Mouse (Mus musculus) heart, embryonic 16.5 days (tissue): ENCODE measurements around the gene Mgat5. TPM values are rescaled to one million over a fixed set of nuclear protein-coding genes. Genes with fewer than 3 reads are reported as not detected.

Experiments
- ATAC-seq: fragments of 200-750 bp; cut with Nextera tagmentation; replicated peaks from 2 replicates; pipeline ENCODE4 v1.8.0; 2017; ENCODE audit warnings: moderate number of reproducible peaks; ENCODE audit not compliant: insufficient read depth, low FRiP score; ENCODE audit errors: extremely low read depth
- H3K27ac ChIP-seq: fragments of 300-500 bp; sonication (generic); 2 replicates; pipeline ENCODE4 v1.5.1; 2014; ENCODE audit warnings: mild to moderate bottlenecking, low read length, control low read depth, moderate library complexity
- H3K27me3 ChIP-seq: fragments of 300-500 bp; sonication (generic); 2 replicates; pipeline ENCODE4 v1.6.1; 2014; ENCODE audit warnings: low read length, mixed read lengths; ENCODE audit not compliant: control insufficient read depth, insufficient read depth
- H3K36me3 ChIP-seq: fragments of 300-500 bp; sonication (generic); 2 replicates; pipeline ENCODE4 v1.6.1; 2014; ENCODE audit not compliant: control insufficient read depth, insufficient read depth
- H3K4me1 ChIP-seq: fragments of 300-500 bp; sonication (generic); 2 replicates; pipeline ENCODE4 v1.6.1; 2014; ENCODE audit warnings: low read length, mixed read lengths; ENCODE audit not compliant: control insufficient read depth, insufficient read depth
- H3K4me2 ChIP-seq: fragments of 300-500 bp; sonication (generic); 2 replicates; pipeline ENCODE4 v1.6.1; 2014; ENCODE audit warnings: low read depth, mild to moderate bottlenecking, control low read depth, low read length
- H3K4me3 ChIP-seq: fragments of 300-500 bp; sonication (generic); 2 replicates; pipeline ENCODE4 v1.5.1; 2014; ENCODE audit warnings: mild to moderate bottlenecking, control low read depth, low read length
- H3K9ac ChIP-seq: fragments of 300-500 bp; sonication (generic); 2 replicates; pipeline ENCODE4 v1.6.1; 2014; ENCODE audit warnings: low read length, control low read depth
- H3K9me3 ChIP-seq: fragments of 300-500 bp; sonication (generic); replicated peaks from 2 replicates; pipeline ENCODE4 v1.6.1; 2016; ENCODE audit warnings: low read length; ENCODE audit not compliant: control insufficient read depth
- WGBS: fragments of 180-500 bp; shearing (Covaris S2); extraction: QIAGEN DNeasy Blood & Tissue Kit; methylation state at CpG from one replicate; pipeline ENCODE4 v1.1.7; 2014; 5-methylcytosine and 5-hydroxymethylcytosine counted together
- polyA plus RNA-seq: library from polyadenylated mRNA; unstranded; fragments of >200 nt; fragmentation: Nextera tagmentation; extraction: Ambion mirVana; gene quantifications from 2 replicates; pipeline ENCODE4 v1.2.1, GENCODE M21; 2015

The Mgat5 gene
- polyA plus RNA-seq, 1 experiment from 2014 or later, result 5.1 TPM

- 68% methylated on average over 5 of the region's 5 CpGs for WGBS
Observed at GRCm38 (mm10) chr1:127303791-127304190, 99.0 kb downstream of the Mgat5 start.

DNA sequence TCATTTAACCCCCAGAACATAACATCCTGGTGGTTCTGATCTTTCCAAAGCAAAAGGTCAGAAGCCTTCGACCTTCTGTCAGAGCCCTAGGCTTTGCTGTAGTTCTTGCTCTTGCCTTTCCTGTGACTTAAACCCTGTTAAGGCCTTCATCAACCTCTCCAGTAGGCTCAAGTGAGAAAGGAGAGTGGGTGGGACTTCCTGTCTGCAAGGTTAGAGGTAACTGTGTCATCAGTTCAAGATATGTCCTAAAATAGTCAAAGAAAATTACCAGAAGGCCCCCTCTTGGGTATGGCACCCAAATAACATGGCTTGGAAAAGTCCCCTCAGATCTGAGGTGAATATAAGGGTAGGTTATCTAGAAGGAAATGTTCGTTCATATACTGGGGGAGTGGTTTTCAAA, 99.5 kb downstream of the Mgat5 start:
- Histone ChIP-seq H3K4me2 (no peak overlapping the region), H3K4me3 (no peak overlapping the region), H3K36me3 (peaks cover 4% of the 10 kb centered on the region), H3K9me3 (no peaks in the 10 kb centered on the region), H3K27ac (no peak overlapping the region), H3K4me1 (peaks cover 12% of the 10 kb centered on the region), H3K9ac (no peak overlapping the region), H3K27me3 (no peaks in the 10 kb centered on the region)
- ATAC-seq, result no peak
- 80% methylated on average over 2 of the region's 2 CpGs for WGBS

More at GRCm38 (mm10) chr1:127303791-127304190, 99.0 kb downstream of the Mgat5 start:
- Histone ChIP-seq H3K36me3 (peaks cover 4% of the 10 kb centered on the region), H3K4me3 (no peak overlapping the region), H3K27ac (no peak overlapping the region), H3K4me1 (peaks cover 12% of the 10 kb centered on the region), H3K9ac (no peak overlapping the region), H3K27me3 (no peaks in the 10 kb centered on the region), H3K9me3 (no peaks in the 10 kb centered on the region), H3K4me2 (no peak overlapping the region)
- no peak for ATAC-seq

- 78% methylated on average over 2 of the region's 2 CpGs for WGBS
- Histone ChIP-seq H3K9me3 (no peaks in the 10 kb centered on the region), H3K36me3 (peaks cover 4% of the 10 kb centered on the region), H3K27ac (no peak overlapping the region), H3K27me3 (no peaks in the 10 kb centered on the region), H3K4me3 (no peak overlapping the region), H3K9ac (no peak overlapping the region), H3K4me1 (peaks cover 12% of the 10 kb centered on the region), H3K4me2 (no peak overlapping the region)
- no peak for ATAC-seq
Observed at GRCm38 (mm10) chr1:127305582-127305981, 100.8 kb downstream of the Mgat5 start.

GRCm38 (mm10) chr1:127306024-127306771, 101.4 kb downstream of the Mgat5 start:
- no peak overlapping the region for H3K9ac ChIP-seq
- H3K4me1 ChIP-seq, result peaks cover 12% of the 10 kb centered on the region
- H3K27me3 ChIP-seq, result no peaks in the 10 kb centered on the region
- H3K4me3 ChIP-seq, result no peak overlapping the region
- no peak for ATAC-seq
- no peaks in the 10 kb centered on the region for H3K9me3 ChIP-seq
- H3K27ac ChIP-seq, result no peak overlapping the region
- H3K36me3 ChIP-seq, result peaks cover 4% of the 10 kb centered on the region
- 80% methylated on average over 20 of the region's 20 CpGs for WGBS
- H3K4me2 ChIP-seq, result no peak overlapping the region

DNA sequence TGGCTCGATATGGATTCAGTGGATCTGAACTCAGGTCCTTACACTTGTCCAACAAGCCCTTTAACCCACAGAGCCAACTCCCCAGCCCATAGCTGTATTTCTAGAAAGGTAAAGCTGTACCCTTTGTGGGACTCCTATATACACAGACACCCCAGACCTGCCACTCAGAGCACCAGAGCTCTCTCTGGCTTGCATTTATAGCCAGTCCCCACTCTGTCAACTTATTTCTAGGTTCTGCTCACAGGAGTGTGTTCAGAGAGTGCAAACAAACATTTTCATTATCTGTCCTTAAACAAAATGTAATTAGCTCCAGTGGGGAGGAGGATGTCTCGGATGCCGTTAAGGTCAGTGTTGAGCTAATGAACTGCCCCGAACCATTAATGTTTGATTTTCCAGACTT, 102.5 kb downstream of the Mgat5 start:
- WGBS, result 91% methylated on average over 4 of the region's 4 CpGs
- Histone ChIP-seq H3K4me3 (no peak overlapping the region), H3K36me3 (peaks cover 4% of the 10 kb centered on the region), H3K27ac (no peak overlapping the region), H3K27me3 (no peaks in the 10 kb centered on the region), H3K4me2 (no peak overlapping the region), H3K9ac (no peak overlapping the region), H3K4me1 (peaks cover 10% of the 10 kb centered on the region), H3K9me3 (no peaks in the 10 kb centered on the region)
- ATAC-seq, result no peak

DNA sequence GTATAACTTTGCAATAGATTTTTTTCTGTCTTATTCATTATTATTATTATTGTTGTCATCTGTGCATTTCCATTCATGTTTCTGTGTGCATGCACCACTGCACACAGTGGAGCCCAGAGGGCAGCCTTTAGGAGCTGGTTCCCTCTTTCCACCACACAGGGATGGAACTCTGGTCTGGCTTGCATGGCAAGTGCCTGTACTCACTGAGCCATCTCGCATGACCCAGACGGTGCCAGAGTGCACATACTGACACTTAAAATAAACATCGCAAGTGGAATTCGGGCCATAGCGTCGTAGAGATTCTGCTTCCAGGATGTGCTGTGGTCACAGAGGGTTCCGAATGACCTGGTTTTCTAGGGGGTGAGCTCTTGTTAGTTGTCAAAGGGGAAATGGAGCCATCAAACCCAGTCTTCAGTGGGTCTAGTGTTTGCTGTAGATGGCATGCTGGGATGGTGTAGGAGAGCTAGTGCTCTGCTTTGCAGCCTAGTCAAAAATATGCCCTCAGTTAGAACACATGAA, 103.5 kb downstream of the Mgat5 start:
- peaks cover 4% of the 10 kb centered on the region; the same call in 1 of the 2 replicates for H3K4me1 ChIP-seq
- 72% methylated on average over 7 of the region's 7 CpGs for WGBS
- H3K4me3 ChIP-seq, result no peak overlapping the region
- H3K36me3 ChIP-seq, result peaks cover 4% of the 10 kb centered on the region
- H3K27ac ChIP-seq, result no peak overlapping the region
- H3K9ac ChIP-seq, result no peak overlapping the region
- ATAC-seq, result no peak
- H3K27me3 ChIP-seq, result no peaks in the 10 kb centered on the region
- H3K9me3 ChIP-seq, result no peaks in the 10 kb centered on the region
- H3K4me2 ChIP-seq, result no peak overlapping the region

DNA sequence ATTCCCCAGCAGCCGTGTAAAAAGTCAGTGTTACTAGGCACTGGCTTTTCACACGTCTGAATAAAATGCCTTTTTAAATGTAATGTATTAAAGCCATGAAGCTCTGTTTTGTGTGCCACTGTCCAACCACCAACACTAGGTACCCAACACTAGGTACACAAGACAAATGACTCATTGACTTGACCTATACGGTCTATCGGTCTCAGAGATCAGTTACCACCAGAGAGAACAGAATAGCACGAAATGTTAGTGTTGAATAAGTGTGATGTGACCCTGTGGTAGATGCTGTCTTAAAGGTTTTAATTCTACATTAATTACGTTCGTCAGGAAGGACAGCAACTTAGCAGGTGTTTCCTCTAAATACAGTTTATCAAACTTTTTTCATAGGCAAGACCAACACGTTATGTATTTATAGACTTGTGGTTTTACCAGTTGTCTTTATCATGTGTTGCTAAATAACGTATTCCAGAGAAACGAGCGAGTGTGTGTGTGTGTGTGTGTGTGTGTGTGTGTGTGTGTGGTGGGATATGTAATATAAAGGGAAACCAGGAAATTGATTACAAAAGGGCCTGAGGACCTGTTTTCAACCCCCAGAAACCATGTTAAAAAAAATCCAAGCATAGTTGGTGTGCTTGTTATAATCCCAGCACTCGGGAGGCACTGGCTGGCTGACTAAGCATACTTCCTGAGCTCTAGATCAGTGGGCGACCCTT, 104.3 kb downstream of the Mgat5 start:
- no peak overlapping the region for H3K9ac ChIP-seq
- no peak for ATAC-seq
- H3K36me3 ChIP-seq, result peaks cover 4% of the 10 kb centered on the region
- no peak overlapping the region for H3K4me3 ChIP-seq
- no peak overlapping the region for H3K27ac ChIP-seq
- 84% methylated on average over 13 of the region's 13 CpGs for WGBS
- H3K4me2 ChIP-seq, result no peak overlapping the region
- H3K27me3 ChIP-seq, result no peaks in the 10 kb centered on the region
- H3K4me1 ChIP-seq, result peaks cover 11% of the 10 kb centered on the region
- no peaks in the 10 kb centered on the region for H3K9me3 ChIP-seq

GRCm38 (mm10) chr1:127310011-127310410, 105.2 kb downstream of the Mgat5 start:
- Histone ChIP-seq H3K9ac (no peak overlapping the region), H3K27me3 (no peaks in the 10 kb centered on the region), H3K9me3 (no peaks in the 10 kb centered on the region), H3K36me3 (peaks cover 4% of the 10 kb centered on the region), H3K27ac (no peak overlapping the region), H3K4me2 (no peak overlapping the region), H3K4me3 (no peak overlapping the region), H3K4me1 (peaks cover 11% of the 10 kb centered on the region)
- 87% methylated on average over 5 of the region's 5 CpGs for WGBS
- ATAC-seq, result no peak

- Histone ChIP-seq H3K9me3 (no peaks in the 10 kb centered on the region), H3K27me3 (no peaks in the 10 kb centered on the region), H3K4me1 (peaks cover 11% of the 10 kb centered on the region), H3K4me3 (no peak overlapping the region), H3K4me2 (no peak overlapping the region), H3K9ac (no peak overlapping the region), H3K36me3 (peaks cover 4% of the 10 kb centered on the region), H3K27ac (no peak overlapping the region)
- ATAC-seq, result no peak
- WGBS, result 72% methylated on average over 3 of the region's 3 CpGs
Observed at GRCm38 (mm10) chr1:127310703-127311102, 105.9 kb downstream of the Mgat5 start.
